Mouse (Mus musculus) retina, postnatal 1 day (tissue): ENCODE data around the gene Znhit2.

ENCODE experiments used
- DNase-seq: peaks from one replicate; pipeline ENCODE4 v3.0.0-alpha.2; 2012

The Znhit2 gene

DNA sequence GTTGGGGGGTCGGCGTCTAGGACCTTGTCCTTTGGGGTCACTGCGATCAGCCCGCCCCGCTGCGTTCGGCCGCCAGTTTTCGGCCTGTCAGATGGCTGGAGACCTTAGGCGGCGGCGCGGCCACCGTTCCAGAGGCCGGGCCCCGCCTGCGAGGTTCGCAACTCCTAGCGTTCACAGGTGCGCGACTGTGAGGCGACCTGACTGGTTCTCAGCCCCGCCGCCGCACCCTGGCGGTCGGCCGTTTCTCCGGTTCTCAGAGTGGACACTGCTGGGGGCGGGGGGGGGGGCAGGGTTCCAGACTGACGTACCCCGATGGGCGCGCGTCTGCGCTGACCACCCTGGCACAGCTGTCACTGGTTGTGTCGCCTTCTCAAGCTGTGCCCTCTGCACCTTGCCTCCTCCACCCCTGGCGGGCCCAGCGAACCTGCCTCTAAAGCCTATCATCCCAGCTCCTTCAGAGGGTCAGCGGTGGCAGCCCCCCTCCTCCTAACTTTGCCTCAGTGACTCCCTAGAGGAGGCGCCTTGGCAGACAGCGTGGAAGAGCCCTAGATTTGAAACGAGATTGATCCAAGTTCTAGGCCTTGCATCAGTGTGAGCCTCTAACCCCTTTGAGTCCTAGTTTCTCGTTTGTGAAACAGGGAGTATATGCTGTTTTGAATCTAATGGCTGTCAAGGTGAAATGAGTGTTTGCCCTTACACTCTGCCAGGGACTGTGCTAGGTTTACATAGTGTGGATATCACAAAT lies 13.7 kb upstream of the Znhit2 start:
- DNase-seq = no peak

- DNase-seq = no peak
Measured at GRCm38 (mm10) chr19:6047899-6048166, 13.2 kb upstream of the Znhit2 start.

DNA sequence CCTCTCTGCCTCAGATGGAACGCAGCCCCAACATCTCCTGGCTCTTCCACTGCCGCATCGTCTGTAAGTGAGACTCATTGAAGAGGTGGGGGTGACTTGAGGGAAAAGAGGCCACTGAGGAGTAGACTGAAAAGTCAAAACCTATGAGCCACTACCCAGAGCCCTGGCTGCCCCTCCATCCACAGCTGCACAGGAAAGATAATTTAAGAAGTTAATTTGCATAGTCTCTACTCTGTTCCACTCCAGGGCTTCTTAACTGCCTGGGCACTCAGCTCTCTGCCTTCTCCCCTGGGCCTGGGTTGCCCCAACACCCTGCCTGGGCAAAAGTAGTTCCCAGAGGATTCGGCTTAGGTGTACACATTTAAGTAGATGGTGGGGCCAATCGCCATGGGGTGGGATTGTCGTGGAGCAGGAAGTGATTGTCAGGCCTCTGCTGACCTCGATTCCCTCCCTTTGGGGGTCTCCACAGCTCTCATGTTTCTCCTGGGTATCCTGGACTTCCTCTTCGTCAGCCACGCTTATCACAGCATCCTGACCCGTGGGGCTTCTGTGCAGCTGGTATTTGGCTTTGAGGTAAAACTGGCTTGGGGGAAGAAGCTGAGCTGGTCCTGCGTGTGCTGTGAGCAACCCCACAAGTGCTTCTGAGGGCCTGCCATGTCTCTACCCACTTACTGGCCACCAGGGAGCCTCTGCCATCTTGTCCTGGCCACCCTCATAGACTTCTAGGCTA lies 12.1 kb upstream of the Znhit2 start:
- no peak for DNase-seq

GRCm38 (mm10) chr19:6052516-6052915 lies 8.5 kb upstream of the Znhit2 start:
- no peak for DNase-seq

DNA sequence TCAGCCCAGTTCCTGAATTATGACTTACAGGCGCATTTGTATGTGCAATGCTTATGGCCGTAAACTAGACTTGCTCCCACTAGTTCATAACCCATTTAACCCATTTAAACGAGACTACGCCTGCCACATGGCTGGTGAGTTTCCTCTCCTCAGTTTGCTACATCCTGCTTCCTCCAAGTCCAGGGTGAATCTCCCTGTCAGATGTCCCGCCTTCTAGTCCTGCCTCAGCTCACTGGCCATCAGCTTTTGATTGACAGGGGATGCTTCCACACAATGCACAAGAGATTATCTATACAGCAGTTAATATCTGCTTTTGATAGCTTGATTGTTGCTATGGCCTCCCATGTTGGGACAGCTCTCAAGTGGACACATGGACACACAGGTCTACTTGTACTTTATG lies 6.7 kb upstream of the Znhit2 start:
- peak; percentile 21 for DNase-seq

DNA sequence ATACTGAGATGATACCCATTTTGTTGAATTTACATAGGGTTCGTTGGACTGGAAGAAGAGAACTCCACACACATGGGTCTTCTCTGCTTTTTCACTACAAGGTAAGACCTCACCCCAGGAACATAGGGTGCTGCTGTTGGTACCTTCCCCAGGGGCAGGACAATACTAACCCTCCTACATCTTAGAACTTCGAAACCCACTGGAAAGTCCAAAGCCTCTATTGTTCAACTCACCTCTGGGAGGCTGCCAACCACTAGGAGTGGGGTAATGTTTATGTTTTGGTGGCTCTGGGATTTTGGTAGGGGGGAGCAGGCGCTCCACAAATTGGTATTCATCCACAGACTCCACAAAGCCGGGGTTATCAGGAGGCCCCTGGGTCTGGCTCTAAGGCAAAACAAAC lies 4.3 kb upstream of the Znhit2 start:
- DNase-seq = no peak

DNA sequence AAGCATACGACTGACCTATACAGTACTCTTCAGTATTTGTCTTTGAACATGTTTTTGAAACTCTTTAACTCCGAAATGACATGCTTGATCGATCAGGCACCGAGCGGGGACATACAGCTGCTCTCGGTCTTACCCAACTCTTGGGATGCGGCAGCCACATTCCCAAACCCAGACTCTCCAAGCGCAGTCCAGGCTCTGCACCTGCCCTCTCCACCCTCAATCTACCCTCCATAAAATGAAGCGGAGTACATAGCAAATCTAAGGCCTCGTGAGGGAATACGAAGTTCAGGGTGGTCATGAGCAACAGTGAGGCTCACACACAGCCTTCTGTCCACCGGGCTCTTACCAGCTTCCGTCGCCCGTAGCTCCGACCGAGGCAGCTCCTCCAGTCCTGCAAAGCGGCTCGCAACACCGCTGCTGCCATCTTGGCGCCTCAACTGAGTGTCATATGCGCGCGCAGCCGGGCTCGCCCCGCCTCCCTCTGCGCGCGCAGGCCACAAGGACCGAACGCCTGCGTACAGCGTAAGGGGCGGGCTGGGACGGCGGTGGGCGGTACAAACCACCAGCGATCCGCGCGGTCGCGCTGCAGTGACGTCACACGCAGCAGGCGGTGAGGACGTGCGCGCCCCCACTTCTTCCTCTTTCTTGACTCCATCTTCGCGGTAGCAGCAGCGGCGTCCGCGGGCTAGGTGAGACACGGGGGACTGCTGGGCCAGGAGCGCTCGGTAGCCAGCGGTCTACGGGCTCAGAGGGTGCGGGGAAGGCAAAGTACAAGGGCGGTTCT lies 3.5 kb upstream of the Znhit2 start, which contains the start of the genes Mrpl49 and Fau:
Gene Mrpl49, minus strand, starts transcription at position 473 of the 784 bp plus-strand sequence.
Gene Fau, plus strand, starts transcription at position 532 of the 784 bp plus-strand sequence.
- peak; percentile 98 for DNase-seq

- DNase-seq = no peak
Measured at GRCm38 (mm10) chr19:6058513-6058912, 2.5 kb upstream of the Znhit2 start.

DNA sequence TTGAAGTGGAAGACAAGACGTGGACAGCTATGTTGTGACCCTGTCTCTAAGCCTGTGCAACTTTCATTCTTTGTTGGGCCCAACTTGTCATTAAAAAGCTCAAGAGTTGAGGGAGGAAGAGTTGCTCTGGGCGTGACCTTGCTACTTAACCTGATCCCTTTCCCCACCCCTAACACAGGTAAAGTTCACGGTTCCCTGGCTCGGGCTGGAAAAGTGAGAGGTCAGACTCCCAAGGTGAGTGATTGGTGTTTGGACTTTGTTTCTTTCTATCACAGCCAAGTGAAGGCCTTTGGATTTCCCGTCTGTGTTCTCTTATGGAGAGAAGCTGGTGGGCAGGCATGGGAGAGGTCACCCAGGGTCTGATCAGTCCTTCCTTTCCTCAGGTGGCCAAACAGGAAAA lies 2.0 kb upstream of the Znhit2 start:
- DNase-seq = no peak

DNA sequence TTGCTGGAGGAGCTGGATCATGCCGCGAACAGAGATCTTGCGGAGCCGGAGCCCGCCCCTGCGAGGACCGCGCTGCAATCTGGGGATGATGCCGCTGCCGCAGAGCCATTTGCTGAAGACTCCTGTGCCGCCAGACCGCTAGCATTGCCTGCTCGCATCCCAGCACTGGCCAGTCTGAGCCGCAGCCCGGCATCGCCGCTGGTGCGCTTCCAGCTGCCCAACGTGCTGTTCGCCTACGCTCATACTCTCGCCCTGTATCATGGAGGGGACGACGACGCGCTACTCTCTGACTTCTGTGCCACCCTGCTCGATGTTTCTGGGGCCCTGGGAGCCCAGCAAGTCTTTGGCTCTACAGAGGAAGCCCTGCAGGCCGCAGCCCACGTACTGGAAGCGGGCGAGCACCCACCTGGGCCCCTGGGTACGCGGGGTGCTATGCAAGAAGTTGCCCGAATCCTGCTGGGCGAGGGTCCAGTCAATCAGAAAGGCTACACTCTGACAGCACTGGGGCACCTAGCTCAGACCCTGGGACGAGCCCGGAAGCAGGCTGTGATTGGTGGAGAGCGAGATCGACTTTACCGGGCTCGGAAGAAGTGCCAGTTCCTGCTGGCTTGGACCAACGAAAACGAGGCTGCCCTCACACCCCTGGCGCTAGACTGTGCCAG lies 780 bp downstream of the Znhit2 start:
- DNase-seq = peak; percentile 53

- no peak for DNase-seq
Measured at GRCm38 (mm10) chr19:6062418-6062817, 1.4 kb downstream of the Znhit2 start.

- no peak for DNase-seq
Measured at GRCm38 (mm10) chr19:6063081-6063480, 2.1 kb downstream of the Znhit2 start.

GRCm38 (mm10) chr19:6066571-6066970 lies 5.6 kb downstream of the Znhit2 start:
- DNase-seq = no peak

GRCm38 (mm10) chr19:6067011-6067723 lies 6.2 kb downstream of the Znhit2 start:
- DNase-seq = peak; percentile 87

DNA sequence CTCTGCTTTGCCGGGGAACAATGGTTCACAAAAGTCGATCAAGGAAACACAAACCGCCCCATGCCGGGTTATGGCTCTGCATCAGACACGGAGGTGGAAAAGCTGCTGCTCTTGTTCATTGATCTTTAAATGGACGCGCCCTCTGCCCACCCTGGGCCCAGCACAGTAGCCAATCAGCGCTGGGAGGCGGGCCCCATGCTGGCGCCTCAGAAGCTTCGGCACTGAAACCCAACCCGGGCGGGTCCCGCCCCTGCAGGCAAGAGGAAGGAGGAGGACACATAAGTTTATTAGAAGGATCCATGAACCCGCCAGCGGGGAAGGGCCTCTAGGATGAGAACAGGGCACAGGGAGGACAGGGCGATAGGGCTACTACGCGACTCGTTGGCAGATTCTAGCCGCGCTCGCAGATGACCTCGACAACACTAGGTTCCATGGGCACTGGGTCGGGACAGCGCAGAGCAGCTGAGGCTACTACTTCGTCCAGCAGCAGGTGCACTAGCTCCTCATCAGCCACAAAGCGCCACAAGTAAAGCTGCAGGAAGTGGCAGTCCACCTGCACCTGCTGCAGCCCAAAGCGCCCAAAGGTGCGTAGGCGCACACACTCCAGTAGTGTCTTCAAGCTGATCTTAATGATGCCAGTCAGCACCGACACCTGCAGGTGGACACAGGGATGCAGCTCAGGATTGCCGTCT lies 6.9 kb downstream of the Znhit2 start, which contains the start of gene Tm7sf2:
Gene Tm7sf2, minus strand, starts transcription at position 650 of the 692 bp plus-strand sequence.
- DNase-seq = peak; percentile 92

DNA sequence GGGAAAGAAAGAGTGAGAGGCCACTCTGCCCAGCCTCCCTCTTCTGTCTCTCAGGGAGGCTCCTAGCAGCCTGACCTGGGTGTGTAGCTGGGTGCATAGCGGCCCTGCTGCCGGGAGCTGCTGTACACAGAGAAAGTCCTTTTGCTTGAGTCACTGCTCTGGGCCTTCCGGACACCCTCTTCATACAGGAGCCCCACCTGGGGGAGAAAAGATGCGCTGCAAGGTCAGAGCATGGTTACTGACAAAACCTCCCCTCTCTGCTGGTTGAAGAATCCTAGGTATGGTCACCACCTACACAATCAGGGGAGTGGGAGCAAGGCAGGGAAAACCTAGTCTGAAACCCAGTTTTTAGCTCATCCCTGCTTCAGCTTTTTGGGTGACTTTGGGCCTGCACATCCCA lies 8.0 kb downstream of the Znhit2 start:
- no peak for DNase-seq

DNA sequence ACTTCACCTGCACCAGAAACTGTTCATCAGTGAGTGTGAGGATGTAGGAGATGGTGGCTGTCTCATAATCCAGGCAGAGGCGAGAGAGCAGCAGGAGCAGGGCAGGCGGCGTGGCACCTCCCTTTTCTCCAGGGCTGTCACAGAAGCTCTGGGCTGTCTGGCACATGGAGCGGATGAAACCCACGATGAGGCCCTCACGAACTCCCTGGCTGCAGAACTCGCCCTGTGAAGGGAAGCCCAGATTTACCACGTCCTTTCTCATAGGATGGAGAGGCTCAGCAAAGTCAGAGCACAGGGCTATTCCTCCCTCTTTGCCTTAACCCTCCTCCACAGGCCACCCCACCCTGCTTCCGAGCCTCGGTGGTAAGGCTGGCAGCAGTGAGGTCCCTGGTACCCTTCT lies 8.9 kb downstream of the Znhit2 start:
- no peak for DNase-seq

DNA sequence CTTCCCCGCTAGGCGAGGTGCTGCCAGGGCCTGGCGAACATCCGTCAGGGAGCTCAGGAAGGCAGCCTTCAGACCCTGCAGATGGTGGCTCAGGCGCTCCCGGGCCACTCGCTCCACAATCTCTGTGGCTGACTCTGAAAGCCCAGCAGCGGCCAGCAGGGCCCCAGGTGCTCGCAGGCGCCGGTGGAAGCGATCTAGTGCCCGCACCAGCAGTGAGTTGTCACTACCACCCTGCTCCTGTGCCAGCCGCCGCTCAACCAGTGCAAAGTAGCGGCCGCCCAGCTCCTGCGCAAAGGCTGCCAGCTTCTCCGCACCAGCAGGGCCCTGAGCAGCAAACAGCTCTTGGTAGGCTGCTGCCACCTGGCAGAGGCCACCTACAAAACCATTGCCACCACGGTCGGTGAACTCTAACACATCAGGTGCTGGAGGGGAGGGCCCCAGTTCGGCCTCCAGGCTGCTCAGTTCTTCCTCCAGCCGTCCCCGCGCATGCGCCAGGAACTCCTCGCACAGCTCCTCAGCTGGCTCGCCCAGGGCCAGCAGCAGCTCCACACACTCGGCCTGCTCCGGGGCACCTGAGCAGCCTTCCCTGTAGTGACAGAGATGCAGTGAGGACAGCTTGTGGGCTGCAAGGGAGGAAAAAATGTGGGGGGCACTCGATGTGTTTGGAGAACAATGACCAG lies 9.7 kb downstream of the Znhit2 start:
- DNase-seq = no peak

DNA sequence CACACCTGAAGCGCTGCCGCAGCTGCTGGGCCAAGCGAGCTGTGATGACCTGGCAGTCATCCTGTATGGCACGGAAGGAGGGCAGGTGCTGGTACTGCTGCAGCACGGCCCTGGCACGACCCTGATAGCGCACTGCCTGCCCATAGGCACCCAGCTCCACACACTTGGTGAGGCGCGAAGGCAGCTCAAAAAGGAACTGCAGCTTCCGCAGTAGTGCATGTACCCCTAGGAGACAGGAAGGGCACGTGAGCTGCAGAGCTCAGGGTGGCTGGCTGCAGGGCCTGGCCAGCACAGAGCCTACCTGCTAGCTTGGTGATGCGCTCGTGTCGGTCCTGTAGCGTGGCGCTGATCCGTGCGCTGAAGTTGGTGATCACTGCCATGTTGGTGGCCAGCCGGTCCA lies 10.3 kb downstream of the Znhit2 start:
- no peak for DNase-seq

DNA sequence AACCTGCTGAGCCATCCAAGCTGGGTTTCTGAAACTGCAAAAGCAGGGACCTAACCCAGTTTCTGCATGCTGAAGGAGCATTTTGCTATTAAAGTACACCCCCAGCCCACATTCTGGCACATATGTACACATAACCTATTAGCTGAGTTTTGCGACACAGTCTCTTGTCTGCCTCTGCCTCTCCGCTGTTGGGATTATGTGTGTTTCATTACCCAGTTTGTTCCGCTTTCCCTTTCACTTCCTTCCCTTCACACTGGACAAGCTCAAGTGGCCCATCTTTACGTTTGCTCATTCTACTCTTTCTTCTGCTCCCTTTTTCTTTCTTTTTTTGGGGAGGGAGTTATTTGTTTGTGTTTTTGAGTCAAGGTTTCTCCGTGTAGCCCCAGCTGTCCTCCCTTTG lies 12.9 kb downstream of the Znhit2 start:
- DNase-seq = no peak
